Mouse (Mus musculus): ENCODE measurements around the gene Hes1.

Hes1 gene

GRCm38 (mm10) chr16:30052271-30052670 is 11.9 kb upstream of the Hes1 start:
- DNase-seq: no peak

- peak; percentile 52 for DNase-seq
Measured at GRCm38 (mm10) chr16:30052839-30053511, 11.2 kb upstream of the Hes1 start.

- no peak for DNase-seq
Measured at GRCm38 (mm10) chr16:30054541-30054940, 9.6 kb upstream of the Hes1 start.

DNA sequence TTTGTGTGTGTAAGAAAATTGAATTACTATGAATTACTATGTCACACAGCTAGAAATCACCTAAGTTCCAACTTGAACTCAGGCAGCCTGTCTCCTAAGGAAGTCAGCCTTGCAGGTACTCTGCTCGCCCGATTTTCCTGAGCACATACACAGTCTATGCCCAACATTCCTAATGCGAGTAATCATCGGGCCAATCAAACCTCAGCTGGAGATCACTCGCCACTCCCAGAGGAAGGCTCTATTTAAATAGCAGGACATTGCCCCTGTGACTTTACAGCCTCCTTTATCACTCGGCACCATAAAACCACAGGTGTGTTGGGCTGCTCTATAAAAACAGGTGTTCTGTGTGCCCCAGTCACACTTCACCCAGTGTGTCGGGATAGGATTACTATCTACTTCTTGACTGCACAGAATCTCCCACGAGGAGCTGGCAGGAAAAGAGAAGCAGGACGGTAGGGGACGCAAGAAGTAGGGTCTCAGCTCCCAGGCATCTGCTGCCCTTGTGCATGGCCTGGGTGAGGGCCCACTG is 8.8 kb upstream of the Hes1 start:
- DNase-seq: no peak

DNA sequence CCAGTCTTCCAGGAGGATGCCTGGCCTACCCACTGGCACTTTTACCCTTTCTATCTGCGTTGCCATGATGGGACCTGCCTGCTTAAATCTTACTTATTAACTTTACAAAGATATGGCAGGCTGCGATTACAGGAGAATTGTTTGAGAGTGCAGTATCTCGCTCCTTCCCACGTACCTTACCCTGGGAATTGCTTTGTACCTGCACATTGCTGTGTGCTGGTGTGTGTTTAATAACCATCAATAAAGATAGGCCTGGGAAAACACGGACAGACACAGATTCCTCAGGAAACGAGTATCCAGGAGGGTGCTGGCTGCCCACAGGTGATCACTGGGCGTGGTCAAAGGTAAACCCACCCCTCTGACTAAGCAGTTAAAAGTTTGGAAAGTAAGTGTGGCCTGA is 8.3 kb upstream of the Hes1 start:
- DNase-seq: no peak

DNA sequence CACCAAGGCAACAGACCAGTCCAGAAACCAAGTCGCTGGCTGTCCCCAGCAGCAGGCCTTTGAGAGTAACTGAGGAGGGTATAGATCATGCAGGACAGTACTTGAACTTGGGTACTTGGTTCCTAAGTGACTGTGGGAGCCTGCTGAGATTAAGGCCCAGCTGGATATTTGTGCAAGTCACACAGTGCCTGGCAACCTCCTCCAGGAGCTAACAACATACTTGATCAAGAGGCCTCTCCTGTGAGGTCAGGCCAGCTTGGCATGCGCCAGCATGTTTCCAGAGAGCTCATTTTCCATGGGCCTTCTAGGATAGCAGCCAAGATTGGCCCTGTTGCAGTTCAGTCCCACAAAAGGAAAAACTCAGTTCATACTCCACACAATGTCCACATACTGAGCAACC is 7.3 kb upstream of the Hes1 start:
- peak; percentile 83 for DNase-seq

- peak; percentile 94 for DNase-seq
Measured at GRCm38 (mm10) chr16:30058974-30059717, 5.0 kb upstream of the Hes1 start.

GRCm38 (mm10) chr16:30060412-30060811 is 3.8 kb upstream of the Hes1 start:
- DNase-seq: peak; percentile 77

DNA sequence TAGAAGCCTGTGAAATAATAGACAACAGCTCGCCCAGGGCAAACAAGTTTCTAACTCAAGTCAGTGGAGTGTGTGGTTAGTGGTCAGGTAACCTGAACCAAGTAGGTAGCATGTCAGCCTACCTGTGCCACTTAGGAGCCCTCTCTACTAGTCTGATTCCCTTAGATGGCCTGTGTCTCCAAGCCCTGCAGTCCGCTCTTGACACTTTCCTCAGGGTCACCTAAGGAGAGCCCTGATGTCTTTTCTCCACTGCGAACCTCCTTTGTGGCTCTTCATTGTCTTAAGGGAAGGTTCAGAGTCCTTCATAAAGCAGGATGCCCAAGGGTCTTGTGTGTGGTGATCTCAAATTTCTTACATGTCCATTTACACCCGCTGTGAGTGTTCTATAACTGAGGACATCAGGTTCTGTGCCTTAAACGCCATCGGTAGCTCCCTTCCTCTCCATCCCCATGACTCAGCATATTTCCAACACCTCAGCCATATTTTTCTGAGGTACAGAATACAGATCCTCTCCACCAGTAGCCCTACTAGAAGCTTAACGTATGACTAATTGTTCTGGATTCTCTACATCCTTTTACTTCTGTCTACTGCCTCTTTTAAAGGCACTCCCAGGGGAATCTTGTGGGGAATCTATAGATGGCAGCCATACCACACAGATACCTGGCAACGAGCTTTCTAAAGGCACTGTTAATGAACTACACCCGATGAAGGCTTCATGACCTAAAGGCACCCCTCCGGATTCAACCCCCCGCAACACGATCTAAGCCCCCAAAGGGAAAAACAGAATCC is 1.7 kb upstream of the Hes1 start:
- no peak for DNase-seq

DNA sequence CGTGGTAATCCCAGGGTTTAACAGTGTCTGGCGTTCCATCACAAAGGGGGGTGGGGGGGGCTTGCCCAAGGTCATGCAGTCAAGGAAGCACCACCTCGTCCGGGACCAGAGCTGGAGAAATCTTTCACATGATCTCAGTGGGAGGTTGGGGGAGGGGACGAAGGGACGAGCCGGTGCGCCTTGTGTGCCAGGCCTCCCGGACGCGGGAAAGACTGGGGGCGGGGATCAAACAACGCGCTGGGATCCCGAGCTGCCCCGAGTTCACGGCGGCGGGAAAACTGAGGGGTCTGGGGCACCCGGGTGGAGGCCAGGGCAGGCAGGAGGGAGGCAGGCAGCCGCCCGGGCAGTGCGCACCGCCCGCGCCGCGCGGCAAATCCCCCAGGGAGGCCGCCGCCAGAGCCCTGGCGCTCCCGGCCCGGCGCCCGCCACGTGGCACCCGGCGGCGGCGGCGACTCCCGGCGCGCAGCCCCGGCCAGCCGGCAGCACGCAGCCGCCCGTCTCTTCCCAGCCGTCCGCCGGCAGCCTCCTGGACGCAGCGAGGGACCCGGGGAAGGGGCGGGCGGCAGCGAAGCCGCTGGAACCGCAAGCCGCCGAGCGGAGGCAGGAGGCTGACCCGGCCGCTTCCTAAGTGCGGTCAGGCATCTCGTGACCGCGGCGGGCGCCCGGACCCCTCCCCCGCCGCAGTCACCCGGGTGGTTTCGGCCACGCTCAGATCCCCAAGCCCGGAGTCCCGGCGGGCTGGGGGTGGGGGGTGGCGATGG is 883 bp upstream of the Hes1 start:
- peak; percentile 90 for DNase-seq

DNA sequence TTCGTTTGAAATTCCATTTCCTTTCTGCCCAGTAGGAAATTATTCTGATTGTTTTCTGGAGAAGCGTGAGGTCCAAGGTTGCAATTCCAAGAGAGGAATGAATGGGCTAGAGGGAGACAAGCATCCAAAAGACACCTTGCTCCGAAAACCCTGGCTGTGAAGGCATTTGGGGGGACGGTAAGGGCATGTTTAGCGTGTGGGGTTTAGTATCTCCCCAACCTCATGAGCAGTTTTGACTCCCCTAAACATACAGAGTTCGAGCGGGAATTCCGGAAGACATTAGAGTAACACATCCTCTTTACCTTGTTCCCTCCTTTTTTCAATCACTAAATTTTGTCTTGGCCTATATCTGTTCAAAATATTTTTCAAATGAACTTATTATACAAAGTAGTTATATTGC is 429 bp downstream of the Hes1 start:
- peak; percentile 25 for DNase-seq

DNA sequence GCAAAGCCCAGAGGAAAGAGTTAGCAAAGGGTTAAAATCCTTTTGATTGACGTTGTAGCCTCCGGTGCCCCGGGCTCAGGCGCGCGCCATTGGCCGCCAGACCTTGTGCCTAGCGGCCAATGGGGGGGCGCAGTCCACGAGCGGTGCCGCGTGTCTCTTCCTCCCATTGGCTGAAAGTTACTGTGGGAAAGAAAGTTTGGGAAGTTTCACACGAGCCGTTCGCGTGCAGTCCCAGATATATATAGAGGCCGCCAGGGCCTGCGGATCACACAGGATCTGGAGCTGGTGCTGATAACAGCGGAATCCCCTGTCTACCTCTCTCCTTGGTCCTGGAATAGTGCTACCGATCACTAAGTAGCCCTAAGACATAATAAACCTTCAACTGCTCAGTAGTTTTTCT is 893 bp downstream of the Hes1 start:
- peak; percentile 97 for DNase-seq

DNA sequence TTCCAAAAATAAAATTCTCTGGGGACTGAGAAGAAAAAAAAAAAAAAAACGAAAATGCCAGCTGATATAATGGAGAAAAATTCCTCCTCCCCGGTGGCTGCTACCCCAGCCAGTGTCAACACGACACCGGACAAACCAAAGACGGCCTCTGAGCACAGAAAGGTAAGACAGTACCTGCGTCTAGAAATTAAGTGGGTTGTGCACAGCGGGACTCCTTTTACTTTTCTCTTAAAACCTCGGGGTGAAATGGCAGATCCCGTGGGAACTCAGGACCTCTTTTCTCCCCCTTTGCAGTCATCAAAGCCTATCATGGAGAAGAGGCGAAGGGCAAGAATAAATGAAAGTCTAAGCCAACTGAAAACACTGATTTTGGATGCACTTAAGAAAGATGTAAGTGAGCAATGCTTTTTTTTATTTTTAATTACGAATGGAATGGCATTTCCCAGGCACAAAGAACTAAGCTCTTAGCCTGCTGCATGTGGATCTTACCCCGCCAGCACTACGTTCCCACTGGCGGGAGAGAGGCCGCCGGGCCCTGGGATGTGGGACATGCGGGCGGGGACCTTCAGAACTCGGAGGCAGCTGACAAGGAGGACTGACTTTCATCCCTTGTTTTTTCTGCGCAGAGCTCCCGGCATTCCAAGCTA is 1.5 kb downstream of the Hes1 start:
- DNase-seq: peak; percentile 38

DNA sequence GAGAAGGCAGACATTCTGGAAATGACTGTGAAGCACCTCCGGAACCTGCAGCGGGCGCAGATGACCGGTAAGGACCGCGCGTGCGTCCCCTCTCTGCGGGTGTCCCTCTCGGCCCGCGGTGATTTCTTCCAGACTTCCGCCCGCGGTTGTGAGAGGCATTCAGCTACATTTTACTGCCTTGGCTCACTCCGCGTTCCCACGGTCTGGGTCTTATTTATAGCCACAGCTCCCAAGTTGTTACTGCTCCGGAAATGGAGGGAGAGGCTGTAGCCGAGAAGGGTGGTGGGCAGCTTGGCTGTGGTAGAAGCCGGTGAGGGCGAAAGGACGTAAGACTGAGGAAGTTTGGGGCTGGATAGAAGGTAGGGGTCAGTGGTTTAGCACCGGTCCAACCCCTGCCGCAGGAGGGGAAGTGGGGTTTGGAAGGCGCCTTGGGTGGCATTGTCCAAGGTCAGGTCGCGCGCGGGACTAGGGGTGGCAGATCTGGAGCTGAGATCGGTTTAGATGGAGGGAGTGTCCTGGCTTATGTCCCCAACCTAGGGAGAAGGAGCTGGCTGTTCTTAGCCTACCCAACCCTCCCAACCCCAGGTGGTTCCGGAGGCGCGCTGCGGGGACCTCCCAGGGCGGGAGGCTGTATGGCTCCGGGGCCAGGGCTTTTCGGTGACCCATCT is 2.1 kb downstream of the Hes1 start:
- peak; percentile 80 for DNase-seq

GRCm38 (mm10) chr16:30066852-30067301 is 2.7 kb downstream of the Hes1 start:
- peak; percentile 90 for DNase-seq

- DNase-seq: peak; percentile 46
Measured at GRCm38 (mm10) chr16:30068041-30069020, 4.1 kb downstream of the Hes1 start.

DNA sequence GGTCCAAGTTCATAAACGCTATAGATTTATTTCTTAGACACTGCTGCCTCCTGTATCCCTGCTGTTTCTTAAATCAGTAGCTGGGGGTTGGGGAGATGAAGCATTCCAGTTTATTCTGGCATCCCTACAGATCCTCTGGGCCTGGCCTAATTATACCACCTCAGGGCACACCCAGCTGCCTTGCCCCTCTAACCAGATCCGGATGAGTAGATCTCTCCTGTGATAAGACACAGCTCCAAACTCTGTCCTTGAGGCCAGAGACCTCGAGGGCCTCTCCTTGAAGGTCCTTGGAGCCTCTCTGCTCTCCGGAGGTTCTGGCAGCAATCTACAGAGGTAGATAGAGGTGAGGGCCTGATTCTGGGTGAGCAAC is 5.4 kb downstream of the Hes1 start:
- no peak for DNase-seq

DNA sequence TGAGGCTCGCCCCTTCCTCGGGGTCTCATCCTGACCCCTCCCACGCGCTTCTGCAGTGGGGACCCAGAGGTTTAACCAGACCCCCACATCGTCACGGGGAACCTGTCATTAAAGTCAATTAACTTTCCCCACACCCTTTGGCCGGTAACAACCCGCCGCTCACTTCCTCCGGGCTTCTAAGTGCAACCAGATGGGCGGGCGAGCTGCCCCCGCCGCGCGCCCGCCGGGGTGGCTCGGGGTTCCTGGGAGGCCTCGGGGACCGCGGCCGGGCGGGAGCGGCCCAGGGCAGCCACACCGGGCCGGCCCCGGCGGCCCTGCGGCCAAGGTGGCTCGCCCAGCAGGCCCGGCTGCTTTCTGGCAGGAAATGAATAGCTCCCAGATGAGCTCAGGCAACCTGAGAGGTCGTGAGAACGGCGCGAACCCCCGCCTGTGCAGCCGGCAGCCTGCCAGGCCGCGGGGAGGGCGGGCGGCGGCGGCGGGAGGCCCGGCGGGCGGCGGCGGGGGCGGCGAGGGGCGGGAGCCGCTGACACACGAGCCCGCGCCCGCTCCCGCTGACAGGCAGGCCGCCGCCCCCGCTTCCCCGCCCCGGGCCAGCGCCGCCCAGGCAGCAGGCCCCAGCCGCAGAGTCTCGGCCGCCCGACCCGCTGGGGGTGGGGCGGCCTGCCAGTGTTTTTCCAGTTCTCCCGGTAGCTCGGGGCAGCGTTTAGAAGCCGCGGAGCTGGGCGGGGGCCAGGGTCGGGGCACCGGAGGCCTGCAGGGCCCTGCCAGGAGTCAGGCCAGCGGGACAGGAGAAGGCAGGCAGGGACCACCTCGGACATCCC is 6.0 kb downstream of the Hes1 start:
- DNase-seq: peak; percentile 92

GRCm38 (mm10) chr16:30070771-30071191 is 6.6 kb downstream of the Hes1 start:
- peak; percentile 81 for DNase-seq
